Mouse (Mus musculus): ENCODE results near the gene Cnpy4. TPM values are rescaled to one million over a fixed set of nuclear protein-coding genes. Genes with fewer than 3 reads are reported as not detected.

Cnpy4 gene
- polyA plus RNA-seq, 1 experiment from 2014 or later, result 44.4 TPM

DNA sequence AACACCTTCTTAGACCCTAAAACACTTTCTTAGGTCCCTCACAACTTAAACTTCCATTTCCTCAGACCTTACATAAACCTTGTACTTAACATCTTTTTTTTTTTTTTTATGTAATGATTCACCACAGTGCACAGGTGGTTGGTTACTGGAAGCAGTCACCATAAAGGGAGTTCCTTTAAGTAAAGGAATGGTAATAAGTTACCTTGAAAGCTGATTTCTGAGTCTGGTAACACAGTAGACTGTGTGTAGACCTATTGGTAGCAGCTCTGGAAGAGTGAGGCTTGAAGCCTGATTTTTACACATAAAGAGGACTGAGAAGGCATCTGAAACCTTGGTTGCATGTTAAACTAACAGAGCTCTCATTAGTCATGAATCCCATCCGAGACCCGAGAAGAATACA lies 32.6 kb downstream of the Cnpy4 start:
- Histone ChIP-seq H3K9me3 (no peaks in the 10 kb centered on the region), H3K27me3 (replicated peaks) (no peaks in the 10 kb centered on the region), H3K4me3 (replicated peaks) (no peak overlapping the region), H3K4me2 (no peak overlapping the region), H3K36me3 (no peaks in the 10 kb centered on the region), H3K9ac (no peak overlapping the region), H3K4me1 (no peaks in the 10 kb centered on the region), H3K27ac (no peak overlapping the region)
- WGBS, result 27% methylated on average over 2 of the region's 2 CpGs
- no peak for ATAC-seq (ENCODE audit: insufficient read depth, low FRiP score, low read depth)

DNA sequence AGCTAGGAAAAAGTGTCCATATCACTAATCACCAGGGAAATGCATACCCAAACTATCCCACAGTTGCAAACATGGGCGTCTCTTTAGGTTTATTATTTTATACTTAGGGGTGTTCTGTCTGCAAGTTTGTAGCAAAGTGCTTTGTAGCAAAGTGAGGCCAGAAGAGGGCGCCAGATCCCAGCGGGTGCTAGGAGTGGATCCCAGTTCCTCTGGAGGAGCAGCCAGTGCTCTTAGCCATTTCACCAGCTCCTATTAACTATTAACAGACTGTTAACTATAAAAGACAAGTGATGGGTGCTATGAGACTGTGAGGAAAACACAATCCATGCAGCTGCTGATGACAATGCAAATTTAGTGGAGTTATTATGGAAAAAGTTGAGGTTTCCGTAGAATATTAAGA lies 34.8 kb downstream of the Cnpy4 start:
- H3K4me1 ChIP-seq, result no peaks in the 10 kb centered on the region
- ATAC-seq (ENCODE audit: insufficient read depth, low FRiP score, low read depth), result no peak
- no peak overlapping the region for H3K27ac ChIP-seq
- 23% methylated on average over 4 of the region's 4 CpGs for WGBS
- no peak overlapping the region for H3K4me2 ChIP-seq
- H3K9ac ChIP-seq, result no peak overlapping the region
- no peaks in the 10 kb centered on the region for H3K27me3 ChIP-seq (replicated peaks)
- no peaks in the 10 kb centered on the region for H3K36me3 ChIP-seq
- H3K9me3 ChIP-seq, result no peaks in the 10 kb centered on the region
- H3K4me3 ChIP-seq (replicated peaks), result no peak overlapping the region

DNA sequence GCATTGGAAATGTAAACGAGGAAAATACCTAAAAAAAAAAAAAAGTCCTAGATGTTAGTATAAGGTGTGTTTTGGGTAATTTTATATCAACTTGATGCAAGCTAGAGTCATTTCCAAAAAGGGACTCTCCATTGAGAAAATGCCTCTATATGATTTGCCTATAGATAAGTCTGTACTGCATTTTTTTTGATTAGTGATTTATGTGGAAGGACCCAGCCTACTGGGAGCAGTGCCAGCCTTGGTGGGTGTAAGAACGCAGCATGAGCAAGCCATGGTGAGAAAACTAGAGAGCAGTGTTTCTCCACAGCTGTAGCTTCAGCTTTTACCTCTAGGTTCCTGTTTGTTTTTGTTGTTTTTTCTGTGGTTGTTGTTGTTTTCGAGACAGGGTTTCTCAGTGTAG lies 36.0 kb downstream of the Cnpy4 start:
- 51% methylated on average over 3 of the region's 3 CpGs for WGBS
- no peak overlapping the region for H3K4me2 ChIP-seq
- no peak for ATAC-seq (ENCODE audit: insufficient read depth, low FRiP score, low read depth)

DNA sequence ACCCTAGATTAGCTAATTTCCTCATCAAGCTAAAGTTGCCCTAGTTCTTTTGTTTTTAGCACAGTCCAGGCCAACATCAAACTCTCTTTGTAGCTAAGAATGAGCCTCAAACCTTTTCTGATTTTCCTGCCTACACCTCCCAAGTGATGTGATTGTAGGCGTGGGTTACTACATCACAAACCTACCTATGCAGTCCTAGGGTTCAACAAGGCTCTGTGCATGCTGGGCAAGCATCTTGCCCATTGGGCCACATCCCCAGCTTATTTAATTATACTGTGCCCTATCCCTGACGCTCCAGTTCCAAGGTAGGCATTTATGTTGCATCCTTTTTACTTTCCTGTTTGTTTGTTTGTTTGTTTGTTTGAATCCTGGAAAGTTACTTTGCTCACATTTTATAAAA lies 38.4 kb downstream of the Cnpy4 start, which contains the start of gene Nxpe5:
Gene Nxpe5, plus strand, starts transcription at position 199 of the 400 bp plus-strand sequence.
- Histone ChIP-seq H3K4me3 (replicated peaks) (no peak within 1 kb of the TSS), H3K4me2 (no peak within 1 kb of the TSS), H3K27me3 (replicated peaks) (no peaks in the 10 kb centered on the region), H3K9ac (no peak within 1 kb of the TSS), H3K36me3 (no peaks in the 10 kb centered on the region), H3K4me1 (no peaks in the 10 kb centered on the region), H3K9me3 (no peaks in the 10 kb centered on the region), H3K27ac (no peak within 1 kb of the TSS)
- WGBS, result 48% methylated on average over 2 of the region's 2 CpGs
- no peak for ATAC-seq (ENCODE audit: insufficient read depth, low FRiP score, low read depth)

More for the DNA sequence above, 36.0 kb downstream of the Cnpy4 start:
- H3K9ac ChIP-seq, result no peak overlapping the region
- no peaks in the 10 kb centered on the region for H3K4me1 ChIP-seq
- no peak overlapping the region for H3K4me3 ChIP-seq (replicated peaks)
- no peaks in the 10 kb centered on the region for H3K36me3 ChIP-seq
- H3K9me3 ChIP-seq, result no peaks in the 10 kb centered on the region
- no peaks in the 10 kb centered on the region for H3K27me3 ChIP-seq (replicated peaks)
- H3K27ac ChIP-seq, result no peak overlapping the region

DNA sequence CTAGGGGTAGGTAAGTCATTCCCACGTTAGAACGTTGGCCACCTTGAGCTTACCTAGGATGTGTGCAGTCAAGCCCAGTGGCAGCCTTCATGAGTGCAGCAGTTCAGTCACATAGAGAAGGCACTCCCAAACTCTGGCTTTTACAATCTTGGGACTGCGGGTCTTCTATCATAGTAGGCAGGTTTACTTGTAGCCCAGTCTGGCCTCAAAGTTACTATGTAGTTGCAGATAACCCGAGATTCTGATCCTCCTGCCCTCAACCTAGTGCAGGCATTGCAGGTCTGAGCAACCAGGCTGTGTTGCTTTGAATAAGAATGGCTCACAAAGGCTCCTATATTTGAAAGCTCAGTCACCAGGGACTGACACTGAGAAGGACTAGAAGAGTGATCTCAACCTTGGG lies 39.2 kb downstream of the Cnpy4 start:
- no peak overlapping the region for H3K9ac ChIP-seq
- no peaks in the 10 kb centered on the region for H3K36me3 ChIP-seq
- no peaks in the 10 kb centered on the region for H3K9me3 ChIP-seq
- WGBS, result 70% methylated on average over 4 of the region's 4 CpGs
- H3K4me2 ChIP-seq, result no peak overlapping the region
- no peak overlapping the region for H3K27ac ChIP-seq
- H3K4me3 ChIP-seq (replicated peaks), result no peak overlapping the region
- H3K4me1 ChIP-seq, result no peaks in the 10 kb centered on the region
- no peaks in the 10 kb centered on the region for H3K27me3 ChIP-seq (replicated peaks)
- no peak for ATAC-seq (ENCODE audit: insufficient read depth, low FRiP score, low read depth)

DNA sequence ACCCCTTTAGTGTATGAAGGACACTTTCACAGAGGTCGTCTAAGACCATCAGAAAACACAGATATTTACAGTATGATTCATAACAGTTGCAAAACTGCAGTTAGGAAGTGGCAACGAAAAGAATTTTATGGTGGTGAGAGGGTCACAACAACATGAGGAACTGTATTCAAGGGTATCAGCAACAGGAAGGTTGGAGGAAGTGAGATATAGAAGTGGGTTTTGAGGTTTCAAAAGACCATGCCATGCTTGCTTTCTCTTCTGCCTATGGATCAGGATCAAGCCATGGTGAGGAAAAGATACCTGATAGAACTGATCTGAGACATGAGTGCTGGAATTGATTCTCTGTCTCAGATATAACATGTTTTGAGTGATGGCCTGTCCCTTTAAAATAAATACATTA lies 40.1 kb downstream of the Cnpy4 start:
- Histone ChIP-seq H3K4me2 (no peak overlapping the region), H3K4me3 (replicated peaks) (no peak overlapping the region), H3K9ac (no peak overlapping the region), H3K9me3 (no peaks in the 10 kb centered on the region), H3K4me1 (no peaks in the 10 kb centered on the region), H3K27ac (no peak overlapping the region), H3K36me3 (no peaks in the 10 kb centered on the region), H3K27me3 (replicated peaks) (no peaks in the 10 kb centered on the region)
- no peak for ATAC-seq (ENCODE audit: insufficient read depth, low FRiP score, low read depth)
- WGBS, result 59% methylated on average over 2 of the region's 2 CpGs

DNA sequence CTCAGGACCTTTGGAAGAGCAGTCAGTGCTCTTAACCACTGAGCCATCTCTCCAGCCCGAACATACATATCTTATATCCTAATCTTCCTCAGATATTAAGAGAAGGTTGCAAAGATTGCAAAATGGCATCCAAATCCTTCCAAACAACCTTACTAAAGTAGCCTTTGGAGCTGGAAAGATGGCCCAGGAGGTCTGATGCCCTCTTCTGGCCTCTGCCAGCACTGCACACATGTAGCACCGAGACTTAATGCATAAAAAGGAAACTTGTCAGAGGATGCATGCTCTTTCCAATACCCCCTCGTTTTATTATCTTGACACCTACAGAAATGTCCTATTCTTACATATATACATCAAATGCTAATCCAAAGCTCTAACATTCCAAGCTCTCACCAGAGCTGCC lies 40.7 kb downstream of the Cnpy4 start:
- Histone ChIP-seq H3K27ac (no peak overlapping the region), H3K4me1 (no peaks in the 10 kb centered on the region), H3K9me3 (no peaks in the 10 kb centered on the region), H3K36me3 (no peaks in the 10 kb centered on the region), H3K9ac (no peak overlapping the region), H3K27me3 (replicated peaks) (no peaks in the 10 kb centered on the region), H3K4me3 (replicated peaks) (no peak overlapping the region), H3K4me2 (no peak overlapping the region)
- 55% methylated on average over 3 of the region's 3 CpGs for WGBS
- ATAC-seq (ENCODE audit: insufficient read depth, low FRiP score, low read depth), result no peak

DNA sequence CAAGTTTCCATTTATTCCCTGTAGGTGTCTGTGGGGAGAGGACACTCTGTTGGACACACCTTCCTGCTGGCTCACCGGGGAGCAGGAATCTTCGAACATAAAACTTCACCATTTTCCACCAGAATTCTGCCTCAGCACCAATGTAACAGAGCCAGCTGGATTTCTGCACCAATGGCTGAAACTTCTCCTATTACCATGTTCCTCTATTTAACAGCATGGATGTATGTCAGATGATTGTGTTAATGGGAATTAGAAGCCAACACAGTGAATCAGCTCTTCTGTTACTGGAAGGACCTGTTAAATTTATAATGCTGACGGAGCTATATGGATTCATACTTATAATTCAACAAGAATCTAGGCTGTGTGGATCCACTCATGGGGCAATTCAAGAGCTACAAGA lies 42.2 kb downstream of the Cnpy4 start:
- no peak overlapping the region for H3K27ac ChIP-seq
- no peaks in the 10 kb centered on the region for H3K4me1 ChIP-seq
- 87% methylated on average over 3 of the region's 3 CpGs for WGBS

DNA sequence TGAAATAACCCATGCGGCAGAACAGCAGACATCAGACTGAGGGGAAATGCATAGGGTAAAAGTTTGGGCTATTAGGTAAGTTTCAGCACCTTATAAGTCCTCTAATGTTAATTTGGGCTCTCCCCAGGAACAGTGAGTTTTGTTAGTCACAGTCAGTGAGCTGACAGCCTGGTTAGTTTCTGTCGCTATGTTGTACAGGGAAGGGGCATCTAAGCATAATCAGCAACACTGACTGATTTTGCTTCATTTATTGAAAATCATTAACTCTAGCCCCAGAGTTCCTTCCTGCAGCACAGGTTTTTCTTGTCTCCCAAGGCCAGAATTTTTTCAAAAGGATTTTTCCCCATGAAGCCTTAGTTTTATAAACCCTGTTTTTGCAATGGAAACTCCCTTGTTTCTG lies 46.5 kb downstream of the Cnpy4 start:
- Histone ChIP-seq H3K36me3 (no peaks in the 10 kb centered on the region), H3K4me2 (no peak overlapping the region), H3K9me3 (no peaks in the 10 kb centered on the region), H3K27ac (no peak overlapping the region), H3K9ac (no peak overlapping the region), H3K4me1 (no peaks in the 10 kb centered on the region), H3K27me3 (replicated peaks) (no peaks in the 10 kb centered on the region), H3K4me3 (replicated peaks) (no peak overlapping the region)
- WGBS, result 69% methylated on average over 2 of the region's 2 CpGs
- ATAC-seq (ENCODE audit: insufficient read depth, low FRiP score, low read depth), result no peak

More for the DNA sequence above, 42.2 kb downstream of the Cnpy4 start:
- Histone ChIP-seq H3K9me3 (no peaks in the 10 kb centered on the region), H3K4me3 (replicated peaks) (no peak overlapping the region), H3K27me3 (replicated peaks) (no peaks in the 10 kb centered on the region), H3K36me3 (no peaks in the 10 kb centered on the region), H3K4me2 (no peak overlapping the region), H3K9ac (no peak overlapping the region)
- no peak for ATAC-seq (ENCODE audit: insufficient read depth, low FRiP score, low read depth)

DNA sequence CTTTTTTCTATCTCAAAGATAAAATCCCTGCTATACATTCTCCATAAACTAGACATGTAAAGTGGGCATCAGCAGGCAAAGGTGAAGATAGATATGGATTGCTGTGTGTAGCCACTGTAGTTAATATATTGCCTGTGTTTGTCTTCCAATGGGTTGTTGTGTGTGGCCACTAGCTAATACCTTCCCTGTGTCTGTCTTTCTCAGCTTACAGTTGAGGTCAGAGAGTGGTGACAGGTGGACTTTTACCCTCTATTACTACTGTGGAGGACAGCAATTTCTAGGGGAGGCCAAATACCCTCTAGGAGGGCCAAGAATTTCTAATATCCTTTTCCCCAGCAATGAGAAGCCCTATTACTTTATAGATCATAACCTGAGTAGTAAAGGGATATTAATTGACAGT lies 46.9 kb downstream of the Cnpy4 start:
- Histone ChIP-seq H3K9ac (no peak overlapping the region), H3K4me3 (replicated peaks) (no peak overlapping the region), H3K9me3 (no peaks in the 10 kb centered on the region), H3K36me3 (no peaks in the 10 kb centered on the region), H3K27me3 (replicated peaks) (no peaks in the 10 kb centered on the region), H3K4me1 (no peaks in the 10 kb centered on the region), H3K27ac (no peak overlapping the region), H3K4me2 (no peak overlapping the region)
- no peak for ATAC-seq (ENCODE audit: insufficient read depth, low FRiP score, low read depth)

DNA sequence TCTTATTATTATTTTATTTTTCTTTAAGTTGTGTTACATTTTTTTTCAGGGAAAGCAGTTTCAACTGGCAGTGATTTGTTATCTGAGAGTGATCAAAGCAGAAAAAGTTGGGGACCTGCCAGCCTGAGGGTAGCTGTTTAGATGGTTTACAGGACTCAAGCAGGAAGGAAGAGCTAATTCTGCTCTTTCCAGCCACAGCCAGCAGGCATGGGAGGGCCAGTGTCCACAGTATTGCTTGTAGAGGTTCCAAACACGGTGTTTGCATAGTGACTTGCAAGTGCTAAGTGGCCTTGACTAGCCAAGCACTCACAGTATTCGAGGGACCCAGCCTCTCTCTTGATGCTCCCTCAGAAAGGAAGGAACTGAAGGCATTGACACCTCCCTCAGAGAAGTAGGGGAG lies 54.2 kb downstream of the Cnpy4 start:
- Histone ChIP-seq H3K27me3 (replicated peaks) (no peaks in the 10 kb centered on the region), H3K4me2 (no peak overlapping the region), H3K36me3 (no peaks in the 10 kb centered on the region), H3K4me3 (replicated peaks) (no peak overlapping the region), H3K9me3 (no peaks in the 10 kb centered on the region), H3K27ac (no peak overlapping the region), H3K4me1 (no peaks in the 10 kb centered on the region), H3K9ac (no peak overlapping the region)
- WGBS, result 25% methylated on average over 2 of the region's 2 CpGs
- no peak for ATAC-seq (ENCODE audit: insufficient read depth, low FRiP score, low read depth)
